Mouse (Mus musculus): ENCODE results near the gene Bhlha15. TPM values are rescaled to one million over a fixed set of nuclear protein-coding genes. Genes with fewer than 3 reads are reported as not detected.

The Bhlha15 gene
- under 1 TPM; 0.25 to 0.30 TPM for total RNA-seq (2021)

GRCm38 (mm10) chr5:144189950-144190583 is at the start of gene Bhlha15:
Bhlha15 (plus strand) TSS chr5:144190286.
- no peak for DNase-seq (ENCODE audit: low spot score in 2 of 2)
- intact Hi-C loops (cut with DNase I) = no loop called here

DNA sequence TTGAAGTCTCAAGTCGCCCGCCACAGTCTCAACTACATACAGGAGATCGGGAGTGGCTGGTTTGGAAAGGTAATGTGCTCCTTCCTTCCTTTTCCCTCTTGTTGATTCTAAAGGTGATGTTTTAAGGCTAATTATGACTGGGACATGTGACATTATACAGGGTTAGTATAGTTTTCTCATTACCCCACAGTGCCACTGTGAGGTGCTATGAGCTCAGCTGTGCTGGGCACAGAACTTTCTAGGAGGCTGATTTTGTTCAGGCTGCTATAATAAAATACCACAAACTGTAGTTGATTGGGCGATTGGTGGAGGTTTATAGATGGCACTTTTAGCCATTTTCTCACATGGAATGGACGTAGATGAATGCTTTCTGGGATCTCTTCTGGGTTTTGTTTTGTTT is 46.6 kb upstream of the Bhlha15 start:
- DNase-seq (ENCODE audit: low spot score in 2 of 2) = no peak
- intact Hi-C loops (cut with DNase I) = no loop called here

- intact Hi-C loops (cut with DNase I) = no loop called here
- DNase-seq (ENCODE audit: low spot score in 2 of 2) = no peak
These were observed 43.2 kb upstream of the Bhlha15 start for GRCm38 (mm10) chr5:144146898-144147297.

GRCm38 (mm10) chr5:144149530-144149929 is 40.6 kb upstream of the Bhlha15 start:
- intact Hi-C loops (cut with DNase I) = no loop called here
- DNase-seq (ENCODE audit: low spot score in 2 of 2) = peak in 1 of 2 experiments; percentile 60

DNA sequence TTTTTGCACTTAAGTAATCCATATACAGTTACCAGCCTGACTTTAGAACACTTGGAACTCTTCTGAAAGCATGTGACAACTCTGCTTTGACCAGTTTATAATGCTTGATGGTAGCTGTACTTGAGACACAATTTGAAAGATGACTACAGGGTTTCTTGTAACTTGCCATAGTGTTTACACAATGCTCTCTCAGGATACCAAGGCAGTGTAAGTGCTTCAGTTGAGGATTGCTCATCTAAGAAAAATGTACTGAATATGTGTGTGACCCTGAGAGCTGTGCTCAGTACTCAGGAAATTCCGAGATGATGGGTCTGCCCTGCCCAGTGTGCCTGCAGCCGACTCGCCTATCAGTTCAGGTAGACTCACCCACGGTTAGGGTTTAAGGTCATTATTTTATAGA is 38.8 kb upstream of the Bhlha15 start:
- DNase-seq (ENCODE audit: low spot score in 2 of 2) = no peak
- intact Hi-C loops (cut with DNase I) = no loop called here

DNA sequence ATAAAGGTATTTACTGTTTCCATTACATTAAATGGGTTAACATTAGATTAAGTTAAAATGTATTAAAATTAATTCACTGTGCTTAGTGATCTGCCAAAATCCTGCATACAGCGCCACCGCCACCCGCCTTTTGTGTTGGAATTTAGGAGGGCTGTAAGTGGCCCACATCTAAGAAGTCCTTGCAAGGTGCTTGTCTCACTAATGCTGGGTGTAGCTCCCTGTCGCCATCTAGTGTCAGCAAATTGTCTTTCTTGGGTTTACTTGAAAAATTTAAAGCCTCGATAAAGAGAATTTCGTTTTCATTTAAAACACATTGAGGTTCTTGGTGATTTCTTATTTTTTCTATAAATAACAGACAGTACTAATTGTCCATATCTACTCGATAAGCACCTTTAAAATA is 35.6 kb upstream of the Bhlha15 start:
- intact Hi-C loops (cut with DNase I) = loop anchor here (1.0 kb wide), 1 partner anchor 114 kb away; no protein-coding TSS in a partner anchor
- DNase-seq (ENCODE audit: low spot score in 2 of 2) = peak; percentile 76 to 87

DNA sequence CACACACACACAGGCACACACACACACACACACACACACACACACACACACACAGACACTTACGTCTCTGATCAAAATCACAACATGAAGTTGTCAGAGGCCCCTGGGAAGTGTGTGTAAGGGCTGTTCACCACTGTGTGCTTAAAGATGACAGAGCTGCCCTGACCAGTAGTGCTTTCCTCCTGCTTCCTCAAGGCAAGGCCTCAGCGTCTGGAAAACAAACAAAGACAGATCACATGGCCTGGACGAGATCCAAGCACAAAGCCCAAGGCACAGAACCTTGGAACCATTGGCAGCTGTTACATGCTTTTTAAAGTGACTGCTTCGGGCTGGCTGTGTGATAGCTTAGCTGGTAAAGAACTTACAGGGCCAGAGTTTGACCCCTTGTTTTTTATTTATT is 31.5 kb upstream of the Bhlha15 start:
- intact Hi-C loops (cut with DNase I) = no loop called here
- DNase-seq (ENCODE audit: low spot score in 2 of 2) = peak; percentile 53 to 57

- peak in 1 of 2 experiments; percentile 63 for DNase-seq (ENCODE audit: low spot score in 2 of 2)
- intact Hi-C loops (cut with DNase I) = no loop called here
These were observed 30.9 kb upstream of the Bhlha15 start for GRCm38 (mm10) chr5:144159137-144159536.

- intact Hi-C loops (cut with DNase I) = no loop called here
- DNase-seq (ENCODE audit: low spot score in 2 of 2) = no peak
These were observed 27.8 kb upstream of the Bhlha15 start for GRCm38 (mm10) chr5:144162080-144162812.

- intact Hi-C loops (cut with DNase I) = no loop called here
- no peak for DNase-seq (ENCODE audit: low spot score in 2 of 2)
These were observed 27.1 kb upstream of the Bhlha15 start for GRCm38 (mm10) chr5:144162813-144163517.

GRCm38 (mm10) chr5:144165756-144166155 is 24.3 kb upstream of the Bhlha15 start:
- intact Hi-C loops (cut with DNase I) = no loop called here
- no peak for DNase-seq (ENCODE audit: low spot score in 2 of 2)

- peak in 1 of 2 experiments; percentile 46 for DNase-seq (ENCODE audit: low spot score in 2 of 2)
- intact Hi-C loops (cut with DNase I) = no loop called here
These were observed 20.7 kb upstream of the Bhlha15 start for GRCm38 (mm10) chr5:144169275-144169975.

DNA sequence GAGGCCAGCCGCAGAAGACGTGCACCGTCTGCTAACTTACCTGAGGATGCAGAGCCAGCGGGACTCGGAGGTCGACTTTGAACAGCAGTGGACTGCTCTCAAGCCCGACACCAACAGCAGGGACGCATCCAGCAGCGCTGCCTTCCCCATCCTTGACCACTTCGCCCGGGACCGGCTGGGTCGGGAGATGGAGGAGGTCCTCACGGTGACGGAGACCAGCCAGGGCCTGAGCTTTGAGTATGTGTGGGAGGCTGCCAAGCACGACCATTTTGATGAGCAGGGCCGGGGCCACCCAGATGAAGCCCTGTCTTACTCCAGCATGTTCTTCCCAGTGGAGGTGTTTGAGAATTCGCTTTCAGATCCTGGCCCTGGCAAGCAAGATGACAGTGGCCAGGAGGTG is 16.4 kb upstream of the Bhlha15 start:
- DNase-seq (ENCODE audit: low spot score in 2 of 2) = no peak
- intact Hi-C loops (cut with DNase I) = no loop called here

- no peak for DNase-seq (ENCODE audit: low spot score in 2 of 2)
- intact Hi-C loops (cut with DNase I) = no loop called here
These were observed 11.9 kb upstream of the Bhlha15 start for GRCm38 (mm10) chr5:144178216-144178615.

DNA sequence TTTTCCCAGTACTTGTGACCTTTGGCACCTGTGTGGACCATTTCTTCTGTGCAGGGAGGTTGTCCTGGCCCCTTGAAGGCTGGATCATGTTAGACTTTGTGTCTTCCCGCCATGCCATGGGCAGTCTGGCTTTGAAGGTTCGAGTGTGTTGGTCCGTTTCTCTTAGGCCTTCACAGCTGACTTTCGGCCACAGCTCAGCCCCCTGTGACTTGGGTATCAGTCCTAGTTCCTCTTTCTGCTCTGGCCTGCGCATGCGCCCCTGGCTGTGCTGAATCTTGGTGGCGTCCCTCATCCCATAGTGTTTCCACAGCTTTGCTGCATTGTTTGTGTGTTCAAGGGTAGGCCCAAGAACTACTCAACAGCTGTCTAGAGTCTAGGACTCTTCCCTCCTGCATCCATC is 8.8 kb upstream of the Bhlha15 start:
- intact Hi-C loops (cut with DNase I) = no loop called here
- DNase-seq (ENCODE audit: low spot score in 2 of 2) = no peak

- intact Hi-C loops (cut with DNase I) = no loop called here
- no peak for DNase-seq (ENCODE audit: low spot score in 2 of 2)
These were observed 7.4 kb upstream of the Bhlha15 start for GRCm38 (mm10) chr5:144182542-144183247.

GRCm38 (mm10) chr5:144183248-144183559 is 6.9 kb upstream of the Bhlha15 start:
- no peak for DNase-seq (ENCODE audit: low spot score in 2 of 2)

GRCm38 (mm10) chr5:144183647-144184335 is 6.3 kb upstream of the Bhlha15 start:
- intact Hi-C loops (cut with DNase I) = no loop called here

More at GRCm38 (mm10) chr5:144183248-144183559, 6.9 kb upstream of the Bhlha15 start:
- intact Hi-C loops (cut with DNase I) = no loop called here

More at GRCm38 (mm10) chr5:144183647-144184335, 6.3 kb upstream of the Bhlha15 start:
- DNase-seq (ENCODE audit: low spot score in 2 of 2) = no peak

Measured in left cerebral cortex, postnatal 25 days (tissue).